Mouse (Mus musculus) heart, embryonic 11.5 days (tissue): Measurements from ENCODE around the gene Rimklb. TPM values are rescaled to one million over a fixed set of nuclear protein-coding genes. Genes with fewer than 3 reads are reported as not detected.

Source experiments
- ATAC-seq: fragments of 200-750 bp; cut with Nextera tagmentation; replicated peaks from 2 replicates; pipeline ENCODE4 v1.8.0; 2017; ENCODE audit warnings: moderate library complexity; ENCODE audit not compliant: insufficient number of reproducible peaks, low FRiP score, low TSS enrichment
- H3K27ac ChIP-seq: fragments of 300-500 bp; sonication (generic); 2 replicates; pipeline ENCODE4 v1.5.1; 2014; ENCODE audit warnings: mild to moderate bottlenecking, low read depth, low read length
- H3K27me3 ChIP-seq: fragments of 300-500 bp; sonication (generic); 2 replicates; pipeline ENCODE4 v1.6.1; 2014; ENCODE audit warnings: mild to moderate bottlenecking, low read length, mixed read lengths; ENCODE audit not compliant: control insufficient read depth, insufficient read depth
- H3K36me3 ChIP-seq: fragments of 300-500 bp; sonication (generic); 2 replicates; pipeline ENCODE4 v1.6.1; 2014; ENCODE audit warnings: mild to moderate bottlenecking, low read length, moderate library complexity, mixed read lengths; ENCODE audit not compliant: control insufficient read depth, insufficient read depth
- H3K4me1 ChIP-seq: fragments of 300-500 bp; sonication (generic); 2 replicates; pipeline ENCODE4 v1.6.1; 2014; ENCODE audit warnings: low read length; ENCODE audit not compliant: control insufficient read depth, insufficient read depth
- H3K4me2 ChIP-seq: fragments of 300-500 bp; sonication (generic); 2 replicates; pipeline ENCODE4 v1.6.1; 2014; ENCODE audit warnings: mild to moderate bottlenecking, moderate library complexity
- H3K4me3 ChIP-seq: fragments of 300-500 bp; sonication (generic); 2 replicates; pipeline ENCODE4 v1.5.1; 2014; ENCODE audit warnings: low read depth, low read length
- H3K9ac ChIP-seq: fragments of 300-500 bp; sonication (generic); 2 replicates; pipeline ENCODE4 v1.6.1; 2014; ENCODE audit warnings: mild to moderate bottlenecking, low read depth, low read length, moderate library complexity
- H3K9me3 ChIP-seq: fragments of 300-500 bp; sonication (generic); replicated peaks from 2 replicates; pipeline ENCODE4 v1.6.1; 2016; ENCODE audit warnings: low read length; ENCODE audit not compliant: control insufficient read depth
- WGBS: fragments of 180-500 bp; shearing (Covaris S2); extraction: QIAGEN DNeasy Blood & Tissue Kit; methylation state at CpG from one replicate; pipeline ENCODE4 v1.1.7; 2014; ENCODE audit not compliant: insufficient replicate concordance; 5-methylcytosine and 5-hydroxymethylcytosine counted together
- polyA plus RNA-seq: library from polyadenylated mRNA; unstranded; fragments of >200 nt; fragmentation: Nextera tagmentation; extraction: Ambion mirVana; gene quantifications from 2 replicates; pipeline ENCODE4 v1.2.1, GENCODE M21; 2014

The Rimklb gene
- polyA plus RNA-seq, 1 experiment from 2014 or later, result 8.7 TPM

- ATAC-seq, result no peak
- 90% methylated on average over 15 of the region's 15 CpGs for whole genome bisulfite sequencing
- Histone ChIP-seq H3K27ac (no peak overlapping the region), H3K27me3 (no peaks in the 10 kb centered on the region), H3K36me3 (peaks cover 7% of the 10 kb centered on the region; the same call in 1 of the 2 replicates), H3K9ac (no peak overlapping the region), H3K4me3 (no peak overlapping the region), H3K4me2 (no peak overlapping the region), H3K4me1 (no peaks in the 10 kb centered on the region), H3K9me3 (no peaks in the 10 kb centered on the region)
Measured at GRCm38 (mm10) chr6:122469030-122469640, 29.4 kb downstream of the Rimklb start.

DNA sequence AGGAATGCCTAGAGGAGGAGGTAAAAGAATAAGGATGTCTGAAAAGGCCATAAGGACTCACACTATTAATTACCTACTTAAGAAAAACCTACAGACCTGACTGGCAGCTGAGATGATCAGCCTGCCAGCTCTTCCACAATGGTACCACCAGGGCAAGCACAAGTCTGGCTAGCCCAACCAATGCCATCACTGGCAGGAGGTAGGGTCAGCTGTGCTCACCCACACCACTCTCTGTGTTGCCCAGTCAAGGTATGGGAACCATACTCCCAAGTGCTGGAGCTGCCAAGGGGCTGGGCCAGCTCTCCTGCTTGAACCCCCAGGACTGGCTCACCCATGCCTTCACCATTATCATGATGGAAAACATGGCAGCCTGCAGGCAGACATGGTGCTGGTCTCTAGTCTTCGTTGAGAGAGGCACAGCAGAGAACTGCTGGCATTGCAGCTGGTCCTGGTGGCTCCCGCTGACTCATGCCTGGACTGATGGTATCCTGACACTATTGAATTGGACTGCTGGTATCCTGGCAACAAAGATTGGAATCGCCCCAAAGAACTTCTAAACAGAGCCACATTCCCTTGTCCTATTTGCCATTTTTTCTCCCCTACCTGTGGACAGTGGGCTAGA is 32.4 kb downstream of the Rimklb start:
- Histone ChIP-seq H3K27me3 (no peaks in the 10 kb centered on the region), H3K4me1 (no peaks in the 10 kb centered on the region), H3K4me3 (no peak overlapping the region), H3K36me3 (0 out of 2 replicates have a peak, but pooled peaks cover 3% of the 10 kb centered on the region), H3K4me2 (no peak overlapping the region), H3K9me3 (no peaks in the 10 kb centered on the region), H3K27ac (no peak overlapping the region), H3K9ac (no peak overlapping the region)
- WGBS, result 80% methylated on average over 3 of the region's 3 CpGs
- ATAC-seq, result no peak

DNA sequence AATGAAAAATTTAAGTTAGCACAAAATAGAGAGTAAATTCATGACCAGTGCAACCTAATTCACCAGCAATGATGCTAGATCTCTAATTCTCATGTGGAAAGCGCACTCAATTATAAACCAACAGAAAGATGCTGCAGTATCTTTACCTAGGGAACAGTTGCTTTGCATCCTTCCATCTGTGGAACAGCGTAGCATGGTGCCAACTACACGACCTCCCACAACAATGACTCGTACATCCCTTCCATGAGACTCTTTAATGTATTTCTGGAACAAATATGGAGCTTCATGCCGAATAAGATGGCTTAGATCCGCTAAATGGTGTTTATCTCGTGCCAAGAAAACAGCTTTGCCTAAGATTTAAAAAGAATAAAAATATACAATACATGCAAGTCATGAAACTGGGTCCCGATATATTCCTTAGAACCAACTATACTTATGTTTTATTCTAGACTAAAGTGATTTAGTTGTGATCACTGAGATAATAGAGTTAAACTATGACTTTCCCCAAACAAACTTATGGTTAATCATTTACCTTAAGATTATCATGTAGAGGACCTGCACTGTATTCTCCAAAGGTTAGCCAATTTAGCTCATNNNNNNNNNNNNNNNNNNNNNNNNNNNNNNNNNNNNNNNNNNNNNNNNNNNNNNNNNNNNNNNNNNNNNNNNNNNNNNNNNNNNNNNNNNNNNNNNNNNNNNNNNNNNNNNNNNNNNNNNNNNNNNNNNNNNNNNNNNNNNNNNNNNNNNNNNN is 39.4 kb downstream of the Rimklb start:
- WGBS, result 87% methylated on average over 8 of the region's 8 CpGs
- H3K4me2 ChIP-seq, result no peak overlapping the region
- H3K27me3 ChIP-seq, result no peaks in the 10 kb centered on the region
- no peaks in the 10 kb centered on the region for H3K9me3 ChIP-seq
- H3K36me3 ChIP-seq, result peaks cover 2% of the 10 kb centered on the region; the same call in 1 of the 2 replicates
- H3K27ac ChIP-seq, result no peak overlapping the region
- ATAC-seq, result no peak
- no peak overlapping the region for H3K9ac ChIP-seq
- H3K4me1 ChIP-seq, result no peaks in the 10 kb centered on the region
- no peak overlapping the region for H3K4me3 ChIP-seq

- H3K4me3 ChIP-seq, result no peak overlapping the region
- H3K36me3 ChIP-seq, result no peaks in the 10 kb centered on the region
- no peak overlapping the region for H3K4me2 ChIP-seq
- no peak overlapping the region for H3K9ac ChIP-seq
- no peak for ATAC-seq
- no peak overlapping the region for H3K27ac ChIP-seq
- 86% methylated on average over 7 of the region's 7 CpGs for WGBS
- H3K9me3 ChIP-seq, result no peaks in the 10 kb centered on the region
- H3K27me3 ChIP-seq, result no peaks in the 10 kb centered on the region
- no peaks in the 10 kb centered on the region for H3K4me1 ChIP-seq
Measured at GRCm38 (mm10) chr6:122447848-122448247, 50.7 kb downstream of the Rimklb start.

- H3K36me3 ChIP-seq, result no peaks in the 10 kb centered on the region
- no peak overlapping the region for H3K9ac ChIP-seq
- no peak for ATAC-seq
- no peak overlapping the region for H3K4me2 ChIP-seq
- H3K4me3 ChIP-seq, result no peak overlapping the region
- H3K9me3 ChIP-seq, result no peaks in the 10 kb centered on the region
- no peaks in the 10 kb centered on the region for H3K4me1 ChIP-seq
- H3K27ac ChIP-seq, result no peak overlapping the region
- 77% methylated on average over 6 of the region's 6 CpGs for WGBS
- H3K27me3 ChIP-seq, result no peaks in the 10 kb centered on the region
Measured at GRCm38 (mm10) chr6:122445215-122445614, 53.3 kb downstream of the Rimklb start.

DNA sequence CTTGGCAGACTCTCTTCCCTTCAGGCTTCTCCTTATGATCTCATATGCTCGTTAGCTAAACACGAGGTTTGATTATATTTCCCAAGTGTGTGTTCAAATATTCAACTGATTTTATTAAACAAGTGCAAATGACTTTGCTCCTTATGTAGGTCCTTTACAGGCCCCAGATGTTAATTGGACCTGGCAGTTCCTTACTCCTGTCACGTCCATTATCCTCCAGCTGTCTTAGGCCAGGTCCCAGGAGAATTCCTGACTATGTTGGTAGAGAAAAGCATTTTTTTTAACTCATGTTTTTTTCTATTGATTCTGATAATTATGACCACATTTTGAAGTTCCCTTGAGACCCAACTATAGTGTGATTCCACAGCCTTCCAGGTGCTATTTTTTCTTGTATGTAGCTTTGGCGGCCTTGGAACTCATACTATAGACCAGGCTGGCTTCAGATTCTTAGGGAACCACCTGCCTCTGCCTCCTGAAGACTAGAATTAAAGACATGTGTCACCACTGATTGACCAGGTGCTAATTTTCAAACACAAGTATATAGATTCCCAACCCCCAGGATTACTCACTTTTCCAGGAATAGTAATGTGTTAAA is 57.8 kb downstream of the Rimklb start:
- Histone ChIP-seq H3K4me3 (no peak overlapping the region), H3K27ac (no peak overlapping the region), H3K36me3 (no peaks in the 10 kb centered on the region), H3K9me3 (no peaks in the 10 kb centered on the region), H3K27me3 (no peaks in the 10 kb centered on the region), H3K4me1 (no peaks in the 10 kb centered on the region), H3K4me2 (no peak overlapping the region), H3K9ac (no peak overlapping the region)
- no peak for ATAC-seq
- WGBS, result 71% methylated on average over 4 of the region's 4 CpGs

DNA sequence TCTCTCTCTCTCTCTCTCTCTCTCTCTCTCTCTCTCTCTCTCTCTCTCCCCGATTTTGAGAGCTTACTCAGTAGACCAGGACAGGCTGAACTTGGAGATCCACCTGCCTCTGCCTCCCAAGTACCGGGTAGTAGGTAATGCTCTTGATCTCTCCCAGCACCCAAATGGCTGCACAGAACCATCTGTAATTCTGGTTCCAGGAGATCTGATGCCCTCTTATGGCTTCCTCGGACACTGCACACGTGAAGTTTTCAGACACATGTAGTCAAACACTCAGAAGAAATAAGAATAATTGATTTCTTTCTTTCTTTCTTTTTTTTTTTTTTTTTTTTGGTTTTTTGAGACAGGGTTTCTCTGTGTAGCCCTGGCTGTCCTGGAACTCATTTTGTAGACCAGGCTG is 59.3 kb downstream of the Rimklb start:
- Histone ChIP-seq H3K4me1 (no peaks in the 10 kb centered on the region), H3K27me3 (no peaks in the 10 kb centered on the region), H3K9ac (no peak overlapping the region), H3K9me3 (no peaks in the 10 kb centered on the region), H3K27ac (no peak overlapping the region), H3K36me3 (no peaks in the 10 kb centered on the region), H3K4me3 (no peak overlapping the region), H3K4me2 (no peak overlapping the region)
- no peak for ATAC-seq
- 83% methylated on average over 4 of the region's 4 CpGs for WGBS

DNA sequence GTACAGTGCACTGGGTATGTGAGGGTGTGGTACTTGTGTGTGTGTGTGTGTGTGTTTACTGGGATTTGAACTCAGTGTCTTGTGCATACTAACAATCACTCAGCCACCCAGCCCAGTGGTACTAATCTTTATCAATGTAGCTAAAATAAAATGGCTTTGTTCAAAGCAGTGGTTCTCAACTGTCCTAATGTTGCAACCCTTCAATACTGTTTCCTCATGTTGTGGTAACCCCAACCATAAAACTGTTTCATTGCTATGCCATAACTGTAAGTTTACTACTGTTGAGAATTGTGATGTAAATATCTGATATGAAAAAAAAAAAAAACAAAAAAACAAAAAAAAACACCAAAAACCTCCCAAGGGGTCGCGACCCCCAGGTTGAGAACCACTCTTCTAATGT is 63.3 kb downstream of the Rimklb start:
- Histone ChIP-seq H3K27me3 (no peaks in the 10 kb centered on the region), H3K4me3 (no peak overlapping the region), H3K27ac (no peak overlapping the region), H3K9me3 (no peaks in the 10 kb centered on the region), H3K9ac (no peak overlapping the region), H3K36me3 (no peaks in the 10 kb centered on the region), H3K4me1 (no peaks in the 10 kb centered on the region), H3K4me2 (no peak overlapping the region)
- 90% methylated on average over 2 of the region's 2 CpGs for WGBS
- ATAC-seq, result no peak
